Mouse (Mus musculus): Measurements from ENCODE around the gene Mrps23. TPM values are rescaled to one million over a fixed set of nuclear protein-coding genes. Genes with fewer than 3 reads are reported as not detected.
A peak's percentile ranks its signal among the peaks of the same experiment; 100 is the strongest.
"Not testable (repeated sequence)": the region's sequence is repeated elsewhere in the genome, so short reads cannot be mapped to it uniquely, and the experiment has no call there.

Mrps23 gene
- polyA plus RNA-seq, 1 experiment from 2014 or later = 62.3 TPM

DNA sequence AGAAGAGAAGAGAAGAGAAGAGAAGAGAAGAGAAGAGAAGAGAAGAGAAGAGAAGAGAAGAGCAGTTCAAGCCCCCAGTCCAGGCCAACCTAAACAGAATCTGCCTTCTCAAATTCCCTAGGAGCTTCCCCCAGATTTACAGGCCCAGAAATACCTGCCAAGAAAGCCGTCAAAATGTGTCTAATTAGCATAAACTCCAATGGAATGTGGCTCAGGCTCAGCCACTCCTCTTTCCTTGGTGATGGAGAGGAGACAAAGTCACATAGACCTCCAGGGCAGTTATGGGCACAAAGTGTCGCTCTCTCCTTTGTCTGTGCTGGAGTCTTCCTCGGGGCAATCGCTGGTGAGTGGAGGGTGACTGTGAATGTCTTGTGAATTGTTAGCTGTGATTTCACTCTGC is 6.0 kb upstream of the Mrps23 start:
- no peak overlapping the region for H3K4me3 ChIP-seq (replicated peaks)
- H3K27ac ChIP-seq = no peak overlapping the region
- WGBS = 40% methylated on average over 4 of the region's 4 CpGs
- H3K9ac ChIP-seq = no peak overlapping the region
- H3K36me3 ChIP-seq = no peaks in the 10 kb centered on the region
- peaks cover 29% of the 10 kb centered on the region for H3K4me1 ChIP-seq (replicated peaks)
- no peak overlapping the region for H3K4me2 ChIP-seq (replicated peaks)
- peaks cover 14% of the 10 kb centered on the region for H3K27me3 ChIP-seq (replicated peaks)
- ATAC-seq = no peak
- no peaks in the 10 kb centered on the region for H3K9me3 ChIP-seq

GRCm38 (mm10) chr11:88201172-88201571 is 3.0 kb upstream of the Mrps23 start:
- Histone ChIP-seq H3K36me3 (no peaks in the 10 kb centered on the region), H3K4me1 (replicated peaks) (peaks cover 22% of the 10 kb centered on the region), H3K27me3 (replicated peaks) (no peaks in the 10 kb centered on the region), H3K9ac (no peak overlapping the region), H3K27ac (no peak overlapping the region), H3K4me3 (replicated peaks) (no peak overlapping the region), H3K4me2 (replicated peaks) (no peak overlapping the region), H3K9me3 (no peaks in the 10 kb centered on the region)
- WGBS = 80% methylated on average over 2 of the region's 2 CpGs
- no peak for ATAC-seq

DNA sequence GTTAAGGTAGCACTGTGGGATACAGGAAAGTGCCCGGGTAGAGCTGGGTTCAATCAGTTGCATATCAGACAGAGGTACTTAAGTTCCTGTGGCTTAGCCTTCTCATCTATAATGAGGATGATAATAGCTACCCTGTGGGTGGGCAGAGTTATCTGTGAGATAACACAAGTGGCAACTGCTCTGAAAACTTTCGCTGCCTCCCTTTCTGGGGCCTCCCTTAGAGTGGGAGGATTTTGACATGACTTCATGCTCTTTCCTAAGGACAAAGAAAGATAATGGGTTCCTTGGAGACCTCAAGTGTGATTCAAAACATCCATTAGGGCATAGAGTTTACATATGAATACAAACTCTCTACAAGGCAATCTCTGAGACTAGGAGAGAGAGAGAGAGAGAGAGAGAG is 2.1 kb upstream of the Mrps23 start:
- 28% methylated on average over 2 of the region's 2 CpGs for WGBS
- no peak for ATAC-seq
- no peak overlapping the region for H3K4me3 ChIP-seq (replicated peaks)
- H3K9ac ChIP-seq = no peak overlapping the region
- H3K36me3 ChIP-seq = no peaks in the 10 kb centered on the region
- H3K27ac ChIP-seq = no peak overlapping the region
- no peak overlapping the region for H3K4me2 ChIP-seq (replicated peaks)
- H3K9me3 ChIP-seq = no peaks in the 10 kb centered on the region
- H3K27me3 ChIP-seq (replicated peaks) = no peaks in the 10 kb centered on the region
- peaks cover 15% of the 10 kb centered on the region for H3K4me1 ChIP-seq (replicated peaks)

GRCm38 (mm10) chr11:88204593-88205368 is 593 bp downstream of the Mrps23 start:
- Histone ChIP-seq H3K9ac (peak overlapping the region; percentile 64), H3K36me3 (peaks cover 4% of the 10 kb centered on the region; the same call in 1 of the 2 replicates), H3K27ac (peak overlapping the region; percentile 11; the same call in 1 of the 2 replicates), H3K9me3 (no peaks in the 10 kb centered on the region), H3K4me2 (replicated peaks) (peak overlapping the region; percentile 72), H3K4me1 (replicated peaks) (peaks cover 9% of the 10 kb centered on the region), H3K27me3 (replicated peaks) (no peaks in the 10 kb centered on the region), H3K4me3 (replicated peaks) (peak overlapping the region; percentile 63)
- 26% methylated on average over 30 of the region's 30 CpGs for WGBS
- peak; percentile 39 for ATAC-seq

- H3K4me1 ChIP-seq (replicated peaks); H3K27ac ChIP-seq; ATAC-seq; H3K9ac ChIP-seq; H3K4me2 ChIP-seq (replicated peaks); H3K27me3 ChIP-seq (replicated peaks); H3K4me3 ChIP-seq (replicated peaks); H3K9me3 ChIP-seq: not testable (repeated sequence)
- peaks cover 11% of the 10 kb centered on the region for H3K36me3 ChIP-seq
- 82% methylated on average over 8 of the region's 8 CpGs for WGBS
Observed at GRCm38 (mm10) chr11:88206576-88206975, 2.4 kb downstream of the Mrps23 start.

GRCm38 (mm10) chr11:88207697-88208096 is 3.5 kb downstream of the Mrps23 start:
- peaks cover 9% of the 10 kb centered on the region for H3K4me1 ChIP-seq (replicated peaks)
- no peaks in the 10 kb centered on the region for H3K27me3 ChIP-seq (replicated peaks)
- H3K36me3 ChIP-seq = peaks cover 11% of the 10 kb centered on the region
- no peak overlapping the region for H3K27ac ChIP-seq
- no peak overlapping the region for H3K4me2 ChIP-seq (replicated peaks)
- no peak for ATAC-seq
- no peak overlapping the region for H3K9ac ChIP-seq
- no peak overlapping the region for H3K4me3 ChIP-seq (replicated peaks)
- 98% methylated on average over 2 of the region's 2 CpGs for WGBS
- H3K9me3 ChIP-seq = no peaks in the 10 kb centered on the region

DNA sequence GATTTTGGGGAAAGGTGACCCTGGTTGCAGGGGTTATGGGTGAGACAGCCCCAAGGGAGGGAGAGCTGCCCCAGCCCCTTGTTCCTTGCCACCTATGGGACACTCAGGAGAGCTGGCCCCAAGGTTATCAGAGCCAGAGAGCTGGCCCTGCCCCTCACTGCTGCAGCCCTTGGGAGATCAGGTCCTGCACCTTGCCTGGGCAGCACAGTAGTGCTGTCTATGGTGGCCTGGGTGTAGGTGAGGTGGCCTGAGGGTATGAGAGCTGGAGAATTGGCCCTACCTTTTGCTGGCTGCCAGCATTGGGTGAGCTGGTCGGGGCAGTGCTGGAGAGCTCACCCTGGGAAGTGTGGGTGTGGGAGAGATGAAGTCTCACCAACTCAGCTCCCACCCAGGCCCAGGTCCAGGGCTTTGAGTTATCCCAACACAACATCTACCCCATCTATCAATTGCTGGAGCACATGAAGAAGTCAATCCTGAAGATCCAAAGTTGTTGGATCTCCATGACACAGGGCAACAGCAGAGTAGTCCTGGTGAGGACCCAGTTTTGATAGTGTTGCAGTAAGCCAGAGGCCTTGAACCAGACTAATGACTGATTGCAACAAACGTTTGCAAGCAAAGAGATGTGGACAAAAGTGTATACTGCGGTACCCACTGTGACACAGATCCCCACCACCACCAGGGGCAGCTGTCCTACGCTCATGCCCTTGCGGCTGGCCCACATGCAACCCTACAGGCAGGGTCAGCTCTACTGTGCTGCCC is 7.8 kb downstream of the Mrps23 start:
- Histone ChIP-seq H3K27me3 (replicated peaks) (no peaks in the 10 kb centered on the region), H3K36me3 (peaks cover 11% of the 10 kb centered on the region), H3K9me3 (no peaks in the 10 kb centered on the region), H3K4me1 (replicated peaks) (no peaks in the 10 kb centered on the region), H3K4me2 (replicated peaks) (no peak overlapping the region), H3K9ac (no peak overlapping the region), H3K4me3 (replicated peaks) (no peak overlapping the region), H3K27ac (no peak overlapping the region)
- WGBS = 80% methylated on average over 5 of the region's 5 CpGs
- no peak; the same call in 1 of the 2 replicates for ATAC-seq

DNA sequence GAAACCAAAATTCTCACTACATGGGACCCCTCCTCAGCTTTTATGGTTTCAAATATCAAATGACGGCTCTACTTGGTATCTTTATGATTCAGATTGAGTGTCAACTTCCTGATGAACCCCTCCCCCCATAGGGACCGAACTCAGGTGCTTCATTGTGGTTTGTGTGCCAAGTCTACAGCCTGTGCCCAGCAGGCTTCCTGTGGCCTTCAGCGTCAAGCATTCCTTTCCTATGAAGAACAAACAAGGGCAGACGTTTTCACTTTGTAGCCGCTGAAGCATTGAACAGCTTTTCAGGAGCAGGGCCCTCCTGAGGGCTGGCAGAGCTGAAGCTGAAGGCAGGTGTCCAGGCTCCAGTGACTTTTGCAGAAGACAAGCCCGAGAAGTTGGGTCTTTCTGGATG is 9.6 kb downstream of the Mrps23 start:
- H3K4me1 ChIP-seq (replicated peaks) = no peaks in the 10 kb centered on the region
- no peak for ATAC-seq
- H3K36me3 ChIP-seq = peaks cover 7% of the 10 kb centered on the region
- no peaks in the 10 kb centered on the region for H3K27me3 ChIP-seq (replicated peaks)
- H3K4me2 ChIP-seq (replicated peaks) = no peak overlapping the region
- no peak overlapping the region for H3K4me3 ChIP-seq (replicated peaks)
- no peak overlapping the region for H3K27ac ChIP-seq
- H3K9ac ChIP-seq = no peak overlapping the region
- no peaks in the 10 kb centered on the region for H3K9me3 ChIP-seq
- 49% methylated on average over 6 of the region's 6 CpGs for WGBS

DNA sequence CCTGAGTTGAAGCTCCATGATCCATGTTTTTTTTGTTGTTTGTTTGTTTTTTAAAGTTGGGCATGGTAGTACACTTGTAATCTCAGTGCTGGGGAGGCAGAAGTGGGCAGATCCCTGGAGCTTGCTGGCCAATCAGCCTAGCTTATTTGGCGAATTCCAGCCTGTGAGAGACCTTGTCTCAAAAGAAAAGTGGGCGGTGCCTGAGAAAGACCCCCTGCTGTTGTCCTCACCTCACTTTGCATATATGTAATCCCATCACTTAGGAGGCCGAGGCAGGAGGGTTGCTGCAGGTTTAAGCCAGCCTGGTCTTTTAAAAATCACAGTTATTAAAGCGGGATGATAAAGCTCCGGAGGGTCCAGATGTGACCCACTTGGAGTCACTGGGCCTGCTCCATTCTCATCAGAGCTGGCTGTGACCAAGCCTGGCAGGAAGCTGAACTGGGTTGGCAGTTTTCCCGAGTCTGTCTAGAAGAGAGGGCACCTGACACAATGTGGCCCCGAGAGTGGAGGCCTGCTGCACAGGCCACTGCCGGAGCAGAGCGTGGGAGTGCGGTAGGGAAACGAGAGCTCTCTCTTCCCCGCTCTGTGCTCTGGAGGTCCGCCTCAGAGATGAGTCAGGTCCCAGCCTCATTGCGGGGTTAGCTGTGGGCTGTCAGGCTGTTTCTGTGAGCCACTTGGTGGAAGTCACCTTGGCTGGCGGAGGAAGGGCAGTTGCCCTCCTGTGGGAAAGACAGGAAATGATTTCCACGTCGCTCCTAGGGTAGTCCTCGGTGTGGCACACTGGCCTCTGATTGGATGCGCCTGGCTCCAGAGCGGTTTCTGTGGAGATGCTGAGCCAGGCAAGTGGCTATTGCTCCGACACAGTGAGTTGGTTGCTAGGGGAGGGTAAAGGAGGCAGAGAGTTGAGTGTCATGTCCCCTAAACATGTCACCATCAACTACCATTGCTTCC is 11.0 kb downstream of the Mrps23 start:
- ATAC-seq = peak; percentile 36; the same call in 1 of the 2 replicates
- H3K4me3 ChIP-seq (replicated peaks) = no peak overlapping the region
- no peak overlapping the region for H3K27ac ChIP-seq
- WGBS = 67% methylated on average over 21 of the region's 21 CpGs
- H3K9ac ChIP-seq = no peak overlapping the region
- no peaks in the 10 kb centered on the region for H3K27me3 ChIP-seq (replicated peaks)
- no peaks in the 10 kb centered on the region for H3K9me3 ChIP-seq
- H3K4me2 ChIP-seq (replicated peaks) = no peak overlapping the region
- no peaks in the 10 kb centered on the region for H3K4me1 ChIP-seq (replicated peaks)
- H3K36me3 ChIP-seq = peaks cover 4% of the 10 kb centered on the region; the same call in 1 of the 2 replicates

DNA sequence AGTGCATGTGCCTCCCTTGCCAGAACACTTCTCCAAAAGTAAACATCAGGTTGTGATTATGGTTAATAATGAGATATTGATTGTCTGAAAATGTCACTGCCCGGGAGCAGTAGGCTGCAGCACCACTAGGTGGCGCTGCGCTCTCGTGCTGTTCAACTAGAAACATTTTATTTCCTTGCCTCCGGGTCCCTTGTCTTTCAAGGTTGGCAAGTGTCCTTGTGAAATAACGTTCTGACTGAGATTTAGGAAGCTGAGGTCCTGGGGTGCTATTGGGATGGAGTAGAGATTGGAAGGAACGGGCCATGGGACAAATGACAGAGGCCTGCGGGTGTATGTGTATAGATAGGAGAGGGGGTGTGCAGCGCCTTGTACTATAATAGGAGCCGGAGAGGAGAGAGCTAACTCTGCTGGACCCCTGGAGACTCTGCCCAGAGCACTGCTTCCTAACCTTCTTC is 12.1 kb downstream of the Mrps23 start:
- no peak overlapping the region for H3K4me3 ChIP-seq (replicated peaks)
- WGBS = 22% methylated on average over 10 of the region's 10 CpGs
- no peak overlapping the region for H3K27ac ChIP-seq
- no peaks in the 10 kb centered on the region for H3K36me3 ChIP-seq
- H3K4me1 ChIP-seq (replicated peaks) = no peaks in the 10 kb centered on the region
- H3K9me3 ChIP-seq = no peaks in the 10 kb centered on the region
- no peak for ATAC-seq
- no peak overlapping the region for H3K4me2 ChIP-seq (replicated peaks)
- H3K9ac ChIP-seq = no peak overlapping the region
- H3K27me3 ChIP-seq (replicated peaks) = no peaks in the 10 kb centered on the region

- no peak overlapping the region for H3K4me3 ChIP-seq (replicated peaks)
- no peak for ATAC-seq
- no peak overlapping the region for H3K9ac ChIP-seq
- H3K4me1 ChIP-seq (replicated peaks) = no peaks in the 10 kb centered on the region
- H3K36me3 ChIP-seq = no peaks in the 10 kb centered on the region
- H3K4me2 ChIP-seq (replicated peaks) = no peak overlapping the region
- H3K27ac ChIP-seq = no peak overlapping the region
- no peaks in the 10 kb centered on the region for H3K27me3 ChIP-seq (replicated peaks)
- WGBS = 80% methylated on average over 6 of the region's 6 CpGs
- H3K9me3 ChIP-seq = no peaks in the 10 kb centered on the region
Observed at GRCm38 (mm10) chr11:88218155-88218554, 14.0 kb downstream of the Mrps23 start.

- 59% methylated on average over 7 of the region's 7 CpGs for WGBS
- ATAC-seq = no peak
- no peak overlapping the region for H3K4me2 ChIP-seq (replicated peaks)
Observed at GRCm38 (mm10) chr11:88218586-88218985, 14.4 kb downstream of the Mrps23 start.

More at GRCm38 (mm10) chr11:88218586-88218985, 14.4 kb downstream of the Mrps23 start:
- H3K27me3 ChIP-seq (replicated peaks) = no peaks in the 10 kb centered on the region
- no peak overlapping the region for H3K9ac ChIP-seq
- H3K4me3 ChIP-seq (replicated peaks) = no peak overlapping the region
- H3K9me3 ChIP-seq = no peaks in the 10 kb centered on the region
- H3K27ac ChIP-seq = no peak overlapping the region
- no peaks in the 10 kb centered on the region for H3K36me3 ChIP-seq
- no peaks in the 10 kb centered on the region for H3K4me1 ChIP-seq (replicated peaks)

All from intestine, embryonic 15.5 days (tissue).